Mouse (Mus musculus) lung, postnatal 14 days (tissue): Measurements from ENCODE around the gene Tfip11.
A peak's percentile ranks its signal among the peaks of the same experiment; 100 is the strongest.
"Not testable (repeated sequence)": the region's sequence is repeated elsewhere in the genome, so short reads cannot be mapped to it uniquely, and the experiment has no call there.

Experiments
- DNase-seq: peaks from one replicate; pipeline ENCODE4 v3.0.0; 2021

The Tfip11 gene

DNA sequence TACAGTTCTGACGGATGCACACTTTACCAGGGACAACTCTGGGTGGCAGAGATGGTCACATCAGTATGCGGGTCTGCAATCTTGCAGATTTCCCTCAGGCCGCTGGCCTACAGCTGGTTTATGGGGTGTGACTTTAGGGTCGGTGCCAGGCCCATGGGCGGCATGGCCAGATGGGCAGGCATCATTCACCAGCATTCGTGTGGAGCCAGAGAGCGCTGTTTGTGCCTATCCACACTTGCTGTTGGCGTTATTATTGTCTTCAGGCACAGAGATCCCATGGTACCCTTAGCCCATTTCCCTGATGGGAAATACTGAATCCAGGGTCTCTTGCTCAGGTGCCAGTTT is 35.6 kb upstream of the Tfip11 start:
- no peak for DNase-seq

DNA sequence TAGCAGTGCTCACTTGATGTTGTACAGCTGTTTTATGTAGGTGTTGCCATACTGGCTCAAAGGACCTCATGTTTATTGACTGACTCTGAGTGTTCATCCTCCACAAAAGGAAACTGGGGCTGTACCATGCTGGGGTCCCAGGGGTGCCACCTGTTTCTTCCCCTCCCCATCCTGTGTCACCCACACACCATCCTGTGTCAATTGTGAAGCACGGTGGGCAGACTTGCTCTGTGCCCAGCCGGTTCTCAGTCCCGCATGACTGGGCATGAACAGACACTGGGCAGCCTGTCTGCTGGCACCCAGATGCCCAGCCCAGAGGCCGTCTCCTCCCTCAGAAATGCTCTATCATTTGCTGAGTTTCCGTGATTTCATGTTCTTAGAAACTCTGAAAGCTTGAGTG is 34.3 kb upstream of the Tfip11 start:
- no peak for DNase-seq

DNA sequence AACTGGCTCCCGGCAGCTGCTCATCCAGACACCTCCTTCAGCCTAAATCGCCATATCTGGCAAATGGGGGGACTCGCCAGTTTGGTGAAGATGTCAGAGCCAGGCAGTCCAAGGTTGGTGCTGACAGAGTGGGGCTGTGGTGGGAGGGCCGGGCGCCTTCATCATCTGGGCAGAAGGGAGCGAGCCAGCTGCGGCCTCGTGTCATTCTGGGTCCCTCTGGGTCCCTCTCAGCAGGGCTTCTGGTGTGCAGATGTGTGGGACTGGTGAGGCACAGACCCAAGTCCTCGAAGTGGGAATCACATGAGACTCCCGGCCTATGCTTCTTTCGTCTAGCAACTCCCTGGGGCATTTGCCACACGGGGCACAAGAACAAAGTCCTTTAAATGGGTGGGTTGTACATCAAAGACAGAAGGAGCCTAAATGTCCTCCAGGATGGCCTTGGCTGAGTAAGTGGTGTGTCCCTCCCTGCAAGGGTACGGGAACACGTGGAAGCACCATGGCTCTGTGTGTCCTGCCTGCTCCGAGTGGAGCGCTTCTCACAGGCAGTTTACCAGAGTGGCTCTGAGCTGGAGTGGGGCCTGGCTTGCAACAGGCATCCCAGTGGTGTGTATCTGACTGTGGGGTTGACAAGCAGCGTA is 33.7 kb upstream of the Tfip11 start:
- DNase-seq, result no peak

DNA sequence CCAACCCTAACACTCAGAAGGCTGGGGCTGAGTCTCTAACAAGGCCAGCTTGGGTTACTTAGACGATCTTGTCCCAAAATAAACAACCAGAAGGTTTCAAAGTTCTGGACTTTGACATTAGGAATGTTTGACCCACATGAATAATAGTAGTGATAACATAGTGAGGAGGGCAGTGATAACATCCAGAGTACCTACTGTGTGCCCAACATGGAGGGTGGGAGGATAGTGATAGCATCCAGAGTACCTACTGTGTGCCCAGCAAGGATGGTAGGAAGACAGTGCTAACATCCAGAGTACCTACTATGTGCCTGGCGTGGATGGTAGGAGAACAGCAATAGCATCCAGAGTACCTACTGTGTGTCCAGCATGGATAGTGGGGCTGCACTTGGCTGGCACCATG is 32.4 kb upstream of the Tfip11 start:
- no peak for DNase-seq

DNA sequence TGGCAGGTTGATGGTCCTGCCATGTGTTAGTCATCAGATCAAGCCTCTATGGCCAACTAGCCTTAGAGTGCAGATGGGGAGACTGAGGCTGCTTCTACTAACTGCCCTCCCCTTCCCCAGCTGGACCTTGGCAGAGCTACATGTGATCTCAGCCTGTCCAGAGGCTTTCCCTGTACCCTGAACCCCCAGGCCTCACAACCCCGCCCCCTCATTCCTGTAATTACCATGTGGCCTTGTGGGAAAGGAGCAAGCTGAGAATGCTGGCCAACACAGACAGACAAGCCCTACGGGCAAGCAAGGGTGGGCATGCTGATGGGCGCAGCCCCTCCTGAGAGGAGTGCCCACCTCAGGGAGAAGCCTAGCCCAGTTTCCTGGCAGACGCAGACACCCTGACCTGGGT is 31.5 kb upstream of the Tfip11 start:
- no peak for DNase-seq

DNA sequence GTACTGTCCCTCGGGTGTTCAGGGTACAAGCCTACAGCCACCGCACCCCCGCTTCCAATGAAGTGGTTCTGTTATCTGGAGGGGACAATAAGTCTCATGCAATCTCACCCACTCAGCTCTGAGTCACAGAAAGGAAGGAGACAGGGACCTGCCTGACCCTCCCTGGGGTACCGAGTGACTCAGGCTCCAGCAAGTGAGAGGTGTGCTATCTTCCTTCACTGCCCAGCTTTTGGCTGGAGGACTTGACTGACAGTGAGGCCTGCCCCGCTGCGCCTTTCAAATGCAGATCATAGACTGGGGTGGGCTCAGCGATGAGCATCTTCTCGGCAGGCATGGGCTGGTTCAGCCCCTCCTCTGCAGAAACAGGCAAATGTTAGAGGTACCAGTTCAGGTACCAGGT is 31.0 kb upstream of the Tfip11 start:
- no peak for DNase-seq

DNA sequence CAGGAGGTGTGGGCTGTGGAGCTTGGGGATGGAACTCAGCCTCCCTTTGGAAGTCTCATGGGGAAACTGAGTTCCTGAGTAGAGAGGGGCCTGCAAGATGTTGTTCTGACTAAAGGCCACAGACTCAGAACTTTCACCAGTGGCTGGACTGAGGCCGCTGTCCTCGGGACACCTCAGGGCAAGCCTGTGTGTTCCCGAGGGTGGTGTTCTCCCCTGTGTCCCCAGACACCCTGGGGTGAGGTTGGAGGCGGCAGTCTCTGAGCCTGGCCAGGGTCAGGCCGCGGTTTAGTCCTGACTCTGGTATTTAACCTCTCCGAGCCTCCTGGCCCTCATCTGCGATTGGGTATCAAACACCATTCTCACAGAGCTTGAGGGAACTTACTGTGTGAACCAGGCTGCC is 30.6 kb upstream of the Tfip11 start:
- DNase-seq, result no peak

DNA sequence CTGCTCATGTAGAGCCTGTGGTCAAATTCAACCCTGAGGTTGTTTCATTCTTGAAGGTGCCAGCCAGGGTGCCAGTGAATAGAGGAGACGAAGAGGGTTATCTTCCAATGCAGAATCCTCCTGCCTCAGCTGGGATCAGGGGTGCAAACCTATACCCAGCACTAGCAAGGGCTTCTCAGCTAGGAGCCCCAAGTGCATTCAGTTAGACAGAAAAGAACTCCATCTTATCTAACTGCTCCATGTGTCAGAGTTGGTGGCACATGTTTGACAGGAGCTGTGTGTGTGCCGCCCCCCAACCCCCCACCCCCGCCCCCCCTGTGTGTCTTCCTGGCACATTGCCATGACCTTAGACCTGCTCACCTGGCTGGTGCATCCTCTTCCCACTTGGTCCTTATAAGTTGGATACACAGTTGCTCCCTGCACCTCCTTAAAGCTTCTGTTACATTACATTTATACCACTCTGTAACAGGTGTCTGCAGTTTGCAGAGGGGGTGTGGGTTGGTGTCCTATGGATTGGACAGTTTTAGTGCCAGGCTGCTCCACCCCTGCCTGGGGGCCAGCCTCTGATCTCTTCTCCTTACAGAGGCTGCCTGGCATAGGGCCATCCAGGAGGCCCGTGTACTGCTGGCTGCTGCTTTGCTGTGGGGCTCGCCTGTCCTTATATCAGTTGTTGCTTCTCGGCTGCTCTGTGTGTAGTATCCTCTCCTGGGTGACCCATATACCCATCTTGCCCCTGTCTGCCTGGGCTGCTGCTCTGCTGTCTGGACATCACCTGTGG is 29.6 kb upstream of the Tfip11 start:
- DNase-seq, result no peak

DNA sequence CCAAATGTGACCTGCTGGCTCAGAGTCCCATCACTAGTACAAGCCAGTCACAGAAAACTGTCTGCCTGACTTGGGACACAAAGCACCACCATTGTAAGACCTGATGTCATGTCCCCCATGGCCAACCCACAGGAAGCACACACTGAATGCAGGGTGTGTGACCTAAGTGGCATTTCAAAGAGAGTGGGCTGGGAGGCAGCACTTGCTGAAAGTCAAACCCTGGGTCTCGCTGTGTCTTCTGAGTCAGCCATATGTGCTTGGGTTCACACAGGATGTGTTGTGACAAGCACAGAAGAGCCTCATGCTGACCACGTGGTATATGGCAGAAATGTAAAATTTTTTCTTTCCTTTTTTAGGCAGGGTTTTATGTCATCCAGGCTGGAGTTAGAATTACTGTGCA is 28.9 kb upstream of the Tfip11 start:
- no peak for DNase-seq

DNA sequence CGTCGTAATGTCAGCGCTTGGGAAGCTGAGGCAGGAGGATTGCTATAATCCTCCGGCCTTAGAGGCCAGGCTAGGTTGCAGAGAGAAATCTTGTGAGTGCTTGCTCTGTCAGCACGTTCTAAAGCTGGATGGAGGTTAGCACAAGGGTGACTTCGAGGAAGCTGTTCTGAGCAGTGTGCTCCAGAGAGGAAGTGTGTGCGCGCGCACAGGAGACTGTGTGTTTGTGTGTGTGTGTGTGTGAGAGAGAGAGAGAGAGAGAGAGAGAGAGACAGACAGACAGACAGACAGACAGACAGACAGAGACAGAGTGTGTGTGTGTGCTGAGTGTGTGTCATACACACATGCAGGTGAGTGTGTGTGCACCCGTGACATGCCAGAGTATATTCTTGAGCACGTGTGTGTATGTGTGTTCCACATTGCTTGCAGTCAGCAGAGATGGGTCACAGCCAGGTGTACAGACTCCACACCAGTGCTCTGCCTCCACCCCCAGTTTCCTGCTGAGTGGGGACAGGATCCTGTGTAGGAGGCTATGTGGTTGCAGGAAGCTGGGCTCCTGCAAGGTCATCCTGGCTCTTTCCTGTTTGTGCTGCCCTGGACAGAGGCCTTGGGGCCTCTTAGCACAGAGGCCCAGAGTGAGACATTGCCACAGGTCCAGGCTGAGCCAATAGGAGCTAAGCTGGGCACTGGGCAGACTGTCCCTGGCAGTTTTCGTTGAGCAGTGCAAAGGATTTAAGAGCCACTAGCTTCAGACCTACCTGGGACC is 27.8 kb upstream of the Tfip11 start:
- DNase-seq, result peak; percentile 42

DNA sequence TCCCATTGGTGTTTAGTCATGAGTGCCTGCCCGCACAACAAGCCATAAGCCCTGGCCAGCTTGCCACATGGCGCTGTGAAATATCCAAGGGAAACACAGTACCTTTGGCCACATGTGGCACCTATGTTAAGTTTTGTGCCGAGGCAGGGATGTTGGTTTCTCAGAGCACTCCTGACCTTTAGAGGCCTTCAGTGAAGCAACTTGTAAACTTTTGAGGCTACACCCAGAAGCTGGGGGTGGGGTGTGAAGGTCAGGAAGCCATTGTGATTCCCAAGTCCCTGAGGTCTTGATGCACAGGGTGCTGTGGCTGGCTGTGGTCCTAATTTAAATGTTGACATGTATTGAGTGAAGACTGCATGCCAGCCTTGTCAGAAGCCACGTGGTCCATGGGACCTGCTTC is 26.8 kb upstream of the Tfip11 start:
- DNase-seq, result no peak

DNA sequence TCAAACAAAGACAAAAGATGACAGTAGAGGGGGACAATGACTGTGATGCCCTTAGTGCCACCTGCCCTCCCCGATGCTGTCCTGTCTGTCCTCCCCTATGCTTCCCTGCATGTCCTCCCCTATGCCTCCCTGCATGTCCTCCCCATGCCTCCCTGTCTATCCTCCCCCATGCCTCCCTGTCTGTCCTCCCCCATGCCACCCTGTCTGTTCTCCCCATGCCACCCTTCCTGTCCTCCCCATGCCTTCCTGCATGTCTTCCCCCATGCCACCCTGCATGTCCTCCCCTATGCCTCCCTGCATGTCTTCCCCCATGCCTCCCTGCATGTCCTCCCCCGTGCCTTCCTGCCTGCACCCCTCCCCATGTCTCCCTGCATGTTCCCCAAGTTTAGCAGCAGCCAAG is 26.0 kb upstream of the Tfip11 start:
- no peak for DNase-seq

DNA sequence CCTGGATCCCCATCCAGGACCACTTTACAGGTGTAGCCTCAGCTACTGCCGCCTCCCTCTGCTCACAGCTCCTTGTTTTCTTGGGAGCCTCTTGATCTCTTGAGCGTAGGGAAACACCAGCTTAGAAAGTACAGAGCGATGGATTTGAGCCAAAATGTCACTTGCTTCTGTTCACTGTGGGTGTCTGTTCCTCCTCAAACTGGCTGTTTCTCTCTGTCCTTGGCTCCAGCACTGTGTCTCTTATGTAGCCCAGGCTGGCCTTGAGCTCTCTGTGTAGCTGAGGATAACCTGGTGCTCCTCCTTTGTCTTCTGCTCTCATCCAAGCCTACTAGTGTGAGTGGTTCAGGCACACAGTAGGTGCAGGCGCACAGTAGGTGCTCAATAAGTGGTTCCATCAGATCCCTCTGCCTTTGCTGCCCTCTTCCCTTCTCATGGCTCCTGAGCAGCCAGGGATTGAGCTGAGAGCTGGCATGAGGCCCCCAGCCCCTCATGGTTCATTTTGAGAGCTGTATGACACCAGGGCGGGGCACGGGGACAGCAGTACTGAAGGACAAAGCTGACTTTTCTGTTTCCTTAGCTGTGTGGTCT is 25.3 kb upstream of the Tfip11 start:
- DNase-seq, result no peak

DNA sequence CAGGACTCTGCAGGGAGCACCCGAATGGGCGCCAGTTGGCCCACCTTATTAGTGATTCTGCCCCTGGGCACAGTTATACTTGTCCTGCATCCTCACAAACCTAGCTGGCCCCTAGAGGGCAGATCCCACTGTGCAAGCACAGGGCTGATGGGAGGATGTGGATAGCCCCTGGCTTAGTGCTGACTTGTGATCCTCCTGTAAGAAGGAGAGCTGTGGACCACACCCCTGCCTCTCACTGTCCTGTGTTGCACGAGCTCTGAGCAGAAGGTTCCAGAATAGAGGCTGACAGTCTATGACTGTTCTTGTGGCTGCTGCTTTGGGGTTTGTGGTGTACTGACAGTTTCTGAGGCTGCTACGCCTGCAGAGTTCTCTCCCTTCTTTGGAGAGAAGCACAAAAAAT is 24.5 kb upstream of the Tfip11 start:
- DNase-seq, result no peak

DNA sequence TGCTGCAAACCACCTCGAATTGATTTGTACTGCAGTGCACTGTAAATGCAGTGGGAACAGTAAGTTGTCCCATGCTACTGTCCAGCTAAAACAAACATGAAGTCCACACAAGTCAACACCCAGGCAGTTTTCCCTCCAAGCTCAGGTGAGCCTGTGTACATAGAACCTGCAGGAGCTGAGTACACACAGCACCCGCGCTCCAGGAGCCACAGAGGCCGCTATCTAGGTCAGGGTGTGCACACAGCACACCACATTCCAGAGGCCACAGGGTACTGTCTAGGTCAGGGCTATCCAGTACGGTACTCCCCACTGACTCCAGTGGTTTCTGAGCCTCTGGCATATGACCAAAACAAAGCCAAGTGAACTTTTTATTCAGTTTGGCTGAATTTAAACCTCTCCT is 23.8 kb upstream of the Tfip11 start:
- no peak for DNase-seq

DNA sequence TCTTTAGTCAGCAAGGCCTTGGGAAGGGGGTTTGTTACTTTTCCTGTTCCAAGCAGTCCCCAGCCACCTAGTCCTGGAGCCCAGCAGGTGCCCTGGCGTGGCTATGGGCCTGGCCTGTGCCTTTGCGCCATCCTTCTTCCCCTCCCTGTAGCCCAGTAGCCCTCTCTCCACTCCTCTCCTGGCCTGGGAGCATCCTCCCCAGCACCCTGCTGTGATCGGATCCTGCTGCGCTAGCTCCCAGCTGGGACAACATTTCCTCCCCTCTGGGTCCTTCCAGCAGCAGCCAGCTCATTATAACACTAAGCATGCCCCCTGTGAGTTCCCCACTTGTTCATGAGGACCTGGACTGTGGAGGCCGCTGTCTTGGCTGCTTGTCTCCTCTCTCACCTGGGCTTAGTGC is 20.3 kb upstream of the Tfip11 start:
- no peak for DNase-seq

DNA sequence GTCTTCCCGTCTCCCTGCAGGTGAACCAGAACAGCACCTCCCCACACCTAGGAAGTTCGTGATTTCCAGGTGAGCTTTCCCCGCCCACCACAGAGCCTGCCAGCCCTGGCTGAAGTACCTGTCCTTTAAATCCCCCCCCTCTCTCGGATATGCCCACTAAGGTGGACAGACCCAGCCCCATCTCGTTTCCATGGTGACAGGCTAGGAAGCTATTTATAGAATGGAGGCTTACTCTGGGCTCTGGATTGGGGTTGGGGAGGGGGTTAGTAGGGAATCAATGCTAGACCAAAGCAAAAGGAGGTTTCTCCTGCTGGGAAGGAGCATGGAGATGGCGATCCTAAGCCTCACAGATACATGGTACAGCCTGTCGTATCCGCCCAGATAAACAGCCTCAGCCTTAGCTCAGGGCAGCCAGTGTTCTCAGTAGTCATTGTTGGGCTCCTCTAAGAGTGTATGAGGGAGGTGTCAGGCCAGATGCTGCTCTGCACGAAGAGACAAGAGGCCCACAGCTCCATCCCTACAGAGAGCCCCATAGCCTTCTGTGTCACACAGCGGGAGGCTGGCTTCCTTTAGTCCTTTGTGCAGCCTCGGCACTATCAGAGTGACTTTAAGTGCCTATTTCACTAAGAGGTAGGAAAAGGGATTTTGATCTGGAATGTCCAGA is 12.8 kb upstream of the Tfip11 start:
- DNase-seq, result no peak

DNA sequence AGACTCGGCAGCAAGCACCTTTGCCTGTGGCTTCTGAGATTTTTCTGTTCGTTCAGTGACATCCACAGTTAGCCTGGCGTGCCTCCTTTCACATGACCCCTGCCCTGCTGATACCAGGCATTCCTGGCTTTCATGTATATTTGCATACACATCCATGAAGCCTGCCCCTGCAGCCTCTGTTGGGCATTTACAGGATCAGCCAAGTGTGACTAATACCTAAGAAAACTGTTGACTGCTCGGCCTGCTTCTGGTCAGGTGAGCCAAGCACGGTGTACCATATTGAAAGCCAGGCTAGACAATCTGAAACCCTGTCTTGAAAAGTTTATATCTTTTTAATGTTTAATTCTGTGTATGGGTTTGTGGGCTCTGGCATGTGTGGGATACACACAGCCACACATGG is 9.7 kb upstream of the Tfip11 start:
- DNase-seq, result no peak

DNA sequence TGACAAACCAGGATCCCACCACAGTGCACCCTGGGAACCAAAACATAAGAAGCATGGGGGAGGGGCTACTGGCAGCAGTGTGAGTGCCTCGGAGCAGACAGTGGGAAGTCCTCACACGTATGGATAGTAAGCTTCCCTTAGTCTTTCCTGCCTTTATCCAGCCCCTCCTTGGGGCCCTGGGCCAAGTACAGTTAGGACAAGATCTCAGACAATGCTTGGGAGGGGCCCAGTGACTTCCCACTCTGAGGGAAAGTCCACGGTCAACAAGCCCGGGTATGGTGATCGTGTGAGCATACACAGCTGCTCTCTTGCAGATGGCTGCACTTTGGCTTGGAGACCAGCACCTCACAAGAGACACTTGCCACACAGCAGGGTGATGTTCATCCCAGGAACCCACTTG is 8.8 kb upstream of the Tfip11 start:
- DNase-seq, result peak; percentile 60

DNA sequence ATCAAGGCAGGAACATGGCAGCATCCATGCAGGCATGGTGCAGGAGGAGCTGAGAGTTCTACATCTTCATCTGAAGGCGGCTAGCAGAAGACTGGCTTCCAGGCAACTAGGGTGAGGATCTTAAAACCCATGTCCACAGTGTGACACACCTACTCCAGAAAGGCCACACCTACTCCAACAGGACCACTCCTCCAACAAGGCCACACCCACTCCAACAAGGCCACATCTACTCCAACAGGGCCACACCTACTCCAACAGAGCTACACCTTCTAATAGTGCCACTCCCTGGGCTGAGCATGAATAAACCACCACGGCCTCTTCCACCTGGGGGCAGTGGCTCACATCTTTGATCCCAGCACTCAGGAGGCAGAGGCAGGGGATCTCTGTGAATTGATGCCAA is 6.8 kb upstream of the Tfip11 start:
- not testable (repeated sequence) for DNase-seq

DNA sequence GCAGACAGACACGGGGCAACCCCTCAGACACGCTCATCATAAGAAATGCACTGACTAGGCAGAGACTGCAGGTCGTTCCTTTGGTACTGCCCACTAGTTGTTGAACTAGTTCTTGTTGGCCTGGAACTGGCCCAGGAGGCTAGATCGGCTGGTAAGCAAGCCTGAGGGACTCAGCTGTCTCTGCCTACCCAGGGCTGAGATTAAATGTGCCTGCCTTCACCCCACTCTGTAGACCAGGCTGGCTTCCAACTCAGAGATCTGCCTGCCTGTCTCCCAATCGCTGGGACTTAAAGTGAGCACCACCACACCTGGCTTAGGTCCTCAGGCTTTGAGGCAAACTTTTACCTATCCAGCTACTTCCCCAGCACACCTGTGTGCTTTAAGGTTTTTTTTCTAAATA is 5.8 kb upstream of the Tfip11 start:
- no peak for DNase-seq

DNA sequence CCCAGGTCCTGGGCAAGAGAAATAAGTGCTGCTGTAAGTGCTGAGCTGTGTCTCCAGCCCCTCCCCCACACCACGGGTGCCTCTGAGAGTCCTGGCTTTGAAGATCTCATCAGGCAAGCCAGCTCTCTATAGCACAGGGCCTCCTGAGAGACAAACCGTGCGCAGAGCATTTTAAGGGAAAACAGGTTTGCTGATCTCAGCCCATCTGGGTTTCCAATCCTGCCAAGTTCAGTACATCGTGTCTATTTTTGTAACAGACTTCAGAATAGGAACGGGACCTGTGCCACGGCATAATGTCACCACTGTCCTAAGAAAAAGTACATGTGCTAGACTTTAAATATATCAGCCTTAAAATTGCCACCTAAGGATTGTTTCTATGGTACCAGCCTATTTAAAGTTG is 5.2 kb upstream of the Tfip11 start:
- DNase-seq, result no peak

DNA sequence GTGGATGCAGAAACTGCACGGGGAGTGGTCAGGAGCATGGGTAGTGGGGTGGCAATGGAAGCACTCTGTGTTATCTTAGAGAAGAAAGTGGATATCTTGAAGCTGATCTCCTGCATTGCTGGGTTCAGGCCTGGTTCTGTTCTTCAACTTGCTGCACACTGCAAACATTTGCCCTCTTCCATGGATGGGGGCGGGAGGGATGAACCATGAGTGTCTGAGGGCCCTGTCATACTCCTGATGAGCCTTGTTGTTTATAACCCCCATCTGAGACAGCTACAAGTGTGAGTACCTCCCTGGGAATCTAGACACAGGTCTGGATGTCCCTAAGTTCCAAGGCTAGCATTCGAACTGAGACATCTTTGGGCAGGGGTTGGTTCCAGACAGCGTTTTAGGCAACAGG is 4.8 kb upstream of the Tfip11 start:
- DNase-seq, result no peak
